Mouse (Mus musculus) limb, embryonic 12.5 days (tissue): ENCODE measurements around the gene Plekho2. TPM values are rescaled to one million over a fixed set of nuclear protein-coding genes. Genes with fewer than 3 reads are reported as not detected.

Source experiments
- ATAC-seq: fragments of 200-750 bp; cut with Nextera tagmentation; 2 replicates; pipeline ENCODE4 v1.8.0; 2017; ENCODE audit warnings: low read depth, moderate TSS enrichment; ENCODE audit not compliant: insufficient number of reproducible peaks, insufficient read depth, low FRiP score, low TSS enrichment
- H3K27ac ChIP-seq: fragments of 300-500 bp; sonication (generic); 2 replicates; pipeline ENCODE4 v1.5.1; 2016; ENCODE audit warnings: mild to moderate bottlenecking, moderate library complexity
- H3K27me3 ChIP-seq: fragments of 300-500 bp; sonication (generic); 2 replicates; pipeline ENCODE4 v1.6.1; 2016; ENCODE audit warnings: mild to moderate bottlenecking, moderate library complexity
- H3K36me3 ChIP-seq: fragments of 300-500 bp; sonication (generic); 2 replicates; pipeline ENCODE4 v1.6.1; 2016; ENCODE audit warnings: mild to moderate bottlenecking, moderate library complexity
- H3K4me1 ChIP-seq: fragments of 300-500 bp; sonication (generic); replicated peaks from 2 replicates; pipeline ENCODE4 v1.6.1; 2016
- H3K4me2 ChIP-seq: fragments of 300-500 bp; sonication (generic); 2 replicates; pipeline ENCODE4 v1.6.1; 2016; ENCODE audit warnings: mild to moderate bottlenecking, moderate library complexity
- H3K4me3 ChIP-seq: fragments of 300-500 bp; sonication (generic); replicated peaks from 2 replicates; pipeline ENCODE4 v1.5.1; 2016; ENCODE audit warnings: mild to moderate bottlenecking
- H3K9ac ChIP-seq: fragments of 300-500 bp; sonication (generic); replicated peaks from 2 replicates; pipeline ENCODE4 v1.6.1; 2016; ENCODE audit warnings: mild to moderate bottlenecking, moderate library complexity
- H3K9me3 ChIP-seq: fragments of 300-500 bp; sonication (generic); 2 replicates; pipeline ENCODE4 v1.6.1; 2016; ENCODE audit warnings: mild to moderate bottlenecking, moderate library complexity
- WGBS: fragments of 180-500 bp; shearing (Covaris S2); methylation state at CpG from one replicate; pipeline ENCODE4 v1.1.7; 2016; 5-methylcytosine and 5-hydroxymethylcytosine counted together
- polyA plus RNA-seq: library from polyadenylated mRNA; unstranded; fragments of >200 nt; fragmentation: Nextera tagmentation; extraction: Ambion mirVana; gene quantifications from 2 replicates; pipeline ENCODE4 v1.2.1, GENCODE M21; 2016

The Plekho2 gene
- 12.2 and 15.0 TPM in 2 replicates for polyA plus RNA-seq

- WGBS, result under 1% methylated on average over 44 of the region's 45 CpGs
- Histone ChIP-seq H3K9me3 (no peaks in the 10 kb centered on the region), H3K27ac (peak within 1 kb of the TSS; percentile 73), H3K9ac (peak within 1 kb of the TSS; percentile 73), H3K36me3 (no peaks in the 10 kb centered on the region), H3K4me1 (peaks cover 50% of the 10 kb centered on the region), H3K27me3 (no peaks in the 10 kb centered on the region), H3K4me3 (peak within 1 kb of the TSS; percentile 55), H3K4me2 (peak within 1 kb of the TSS; percentile 67)
- ATAC-seq, result peak; percentile 90
These were observed at the start of gene Plekho2 for GRCm38 (mm10) chr9:65579781-65580371. Gene Plekho2, minus strand, starts transcription at chr9:65580040.

- no peaks in the 10 kb centered on the region for H3K9me3 ChIP-seq
These were observed 49.4 kb upstream of the Plekho2 start, which contains the start of gene Rbpms2 for GRCm38 (mm10) chr9:65629025-65629766. Gene Rbpms2, plus strand, starts transcription at chr9:65629648.

GRCm38 (mm10) chr9:65624266-65624665, 44.4 kb upstream of the Plekho2 start:
- no peak overlapping the region for H3K9ac ChIP-seq
- no peaks in the 10 kb centered on the region for H3K9me3 ChIP-seq
- peaks cover 8% of the 10 kb centered on the region for H3K4me1 ChIP-seq
- no peaks in the 10 kb centered on the region for H3K36me3 ChIP-seq
- peaks cover 24% of the 10 kb centered on the region for H3K27me3 ChIP-seq
- H3K4me3 ChIP-seq, result no peak overlapping the region
- H3K27ac ChIP-seq, result no peak overlapping the region
- ATAC-seq, result no peak
- 53% methylated on average over 2 of the region's 2 CpGs for WGBS
- no peak overlapping the region for H3K4me2 ChIP-seq

More at GRCm38 (mm10) chr9:65629025-65629766, 49.4 kb upstream of the Plekho2 start, which contains the start of gene Rbpms2:
- Histone ChIP-seq H3K4me3 (peak within 1 kb of the TSS; percentile 81), H3K27me3 (peaks cover 39% of the 10 kb centered on the region), H3K4me2 (peak within 1 kb of the TSS; percentile 98), H3K27ac (peak within 1 kb of the TSS; percentile 45; the same call in 1 of the 2 replicates), H3K9ac (peak within 1 kb of the TSS; percentile 81), H3K36me3 (no peaks in the 10 kb centered on the region), H3K4me1 (peaks cover 25% of the 10 kb centered on the region)
- no peak for ATAC-seq
- 1% methylated on average over 38 of the region's 40 CpGs for WGBS

GRCm38 (mm10) chr9:65622826-65623225, 43.0 kb upstream of the Plekho2 start:
- Histone ChIP-seq H3K27ac (no peak overlapping the region), H3K4me1 (no peaks in the 10 kb centered on the region), H3K4me3 (no peak overlapping the region), H3K4me2 (no peak overlapping the region), H3K9me3 (no peaks in the 10 kb centered on the region), H3K27me3 (peaks cover 12% of the 10 kb centered on the region), H3K36me3 (no peaks in the 10 kb centered on the region), H3K9ac (no peak overlapping the region)
- ATAC-seq, result no peak
- WGBS, result 85% methylated on average over 5 of the region's 5 CpGs

- no peak for ATAC-seq
- Histone ChIP-seq H3K27me3 (peaks cover 4% of the 10 kb centered on the region; the same call in 1 of the 2 replicates), H3K4me1 (no peaks in the 10 kb centered on the region), H3K36me3 (no peaks in the 10 kb centered on the region), H3K9me3 (no peaks in the 10 kb centered on the region), H3K27ac (no peak overlapping the region), H3K4me2 (no peak overlapping the region), H3K4me3 (no peak overlapping the region), H3K9ac (no peak overlapping the region)
- WGBS, result 75% methylated on average over 2 of the region's 2 CpGs
These were observed 41.8 kb upstream of the Plekho2 start for GRCm38 (mm10) chr9:65621666-65622065.

- no peak overlapping the region for H3K9ac ChIP-seq
- no peak for ATAC-seq
- no peak overlapping the region for H3K4me2 ChIP-seq
- H3K27ac ChIP-seq, result no peak overlapping the region
- H3K9me3 ChIP-seq, result no peaks in the 10 kb centered on the region
- peaks cover under 1% of the 10 kb centered on the region; the same call in 1 of the 2 replicates for H3K27me3 ChIP-seq
- no peak overlapping the region for H3K4me3 ChIP-seq
- H3K4me1 ChIP-seq, result no peaks in the 10 kb centered on the region
- no peaks in the 10 kb centered on the region for H3K36me3 ChIP-seq
- 87% methylated on average over 4 of the region's 4 CpGs for WGBS
These were observed 41.4 kb upstream of the Plekho2 start for GRCm38 (mm10) chr9:65621196-65621595.

- no peaks in the 10 kb centered on the region for H3K4me1 ChIP-seq
- no peaks in the 10 kb centered on the region for H3K9me3 ChIP-seq
- H3K36me3 ChIP-seq, result no peaks in the 10 kb centered on the region
- no peak overlapping the region for H3K9ac ChIP-seq
- no peak overlapping the region for H3K4me2 ChIP-seq
- no peak overlapping the region for H3K4me3 ChIP-seq
- WGBS, result 64% methylated on average over 3 of the region's 3 CpGs
- ATAC-seq, result no peak
- no peaks in the 10 kb centered on the region for H3K27me3 ChIP-seq
- no peak overlapping the region for H3K27ac ChIP-seq
These were observed 39.5 kb upstream of the Plekho2 start for GRCm38 (mm10) chr9:65619311-65619710.

GRCm38 (mm10) chr9:65613098-65613497, 33.3 kb upstream of the Plekho2 start:
- Histone ChIP-seq H3K27me3 (no peaks in the 10 kb centered on the region), H3K4me3 (no peak overlapping the region), H3K4me1 (no peaks in the 10 kb centered on the region), H3K4me2 (no peak overlapping the region), H3K27ac (no peak overlapping the region), H3K9ac (no peak overlapping the region), H3K36me3 (no peaks in the 10 kb centered on the region), H3K9me3 (no peaks in the 10 kb centered on the region)
- WGBS, result 14% methylated on average over 2 of the region's 2 CpGs
- ATAC-seq, result no peak

GRCm38 (mm10) chr9:65611969-65612486, 32.2 kb upstream of the Plekho2 start:
- no peak for ATAC-seq
- Histone ChIP-seq H3K9me3 (no peaks in the 10 kb centered on the region), H3K9ac (no peak overlapping the region), H3K36me3 (no peaks in the 10 kb centered on the region), H3K4me1 (no peaks in the 10 kb centered on the region), H3K27ac (no peak overlapping the region), H3K4me2 (no peak overlapping the region), H3K27me3 (no peaks in the 10 kb centered on the region), H3K4me3 (no peak overlapping the region)
- WGBS, result 93% methylated on average over 5 of the region's 5 CpGs

- ATAC-seq, result no peak
- WGBS, result 56% methylated on average over 2 of the region's 2 CpGs
- Histone ChIP-seq H3K4me3 (no peak overlapping the region), H3K27ac (no peak overlapping the region), H3K9ac (no peak overlapping the region), H3K36me3 (no peaks in the 10 kb centered on the region), H3K27me3 (no peaks in the 10 kb centered on the region), H3K4me1 (peaks cover 11% of the 10 kb centered on the region; the same call in 1 of the 2 replicates), H3K9me3 (no peaks in the 10 kb centered on the region), H3K4me2 (no peak overlapping the region)
These were observed 27.3 kb upstream of the Plekho2 start for GRCm38 (mm10) chr9:65607120-65607519.

GRCm38 (mm10) chr9:65606321-65607109, 26.7 kb upstream of the Plekho2 start:
- WGBS, result 33% methylated on average over 9 of the region's 9 CpGs
- H3K27me3 ChIP-seq, result no peaks in the 10 kb centered on the region
- no peak overlapping the region for H3K9ac ChIP-seq

More at GRCm38 (mm10) chr9:65606321-65607109, 26.7 kb upstream of the Plekho2 start:
- no peaks in the 10 kb centered on the region for H3K36me3 ChIP-seq
- peak overlapping the region; percentile 41; the same call in 1 of the 2 replicates for H3K27ac ChIP-seq
- ATAC-seq, result no peak
- peaks cover 11% of the 10 kb centered on the region; the same call in 1 of the 2 replicates for H3K4me1 ChIP-seq
- H3K4me3 ChIP-seq, result no peak overlapping the region
- H3K9me3 ChIP-seq, result no peaks in the 10 kb centered on the region
- H3K4me2 ChIP-seq, result no peak overlapping the region
